Mouse (Mus musculus) liver, embryonic 15.5 days (tissue): ENCODE data around the gene Spata19. TPM values are rescaled to one million over a fixed set of nuclear protein-coding genes. Genes with fewer than 3 reads are reported as not detected.

Source experiments
- ATAC-seq: fragments of 200-750 bp; cut with Nextera tagmentation; 2 replicates; pipeline ENCODE4 v1.8.0; 2017; ENCODE audit warnings: moderate number of reproducible peaks, mild to moderate bottlenecking, moderate library complexity; ENCODE audit not compliant: insufficient read depth
- H3K27ac ChIP-seq: fragments of 300-500 bp; sonication (generic); replicated peaks from 2 replicates; pipeline ENCODE4 v1.5.1; 2015; ENCODE audit warnings: mild to moderate bottlenecking, inconsistent platforms
- H3K27me3 ChIP-seq: fragments of 300-500 bp; sonication (generic); 2 replicates; pipeline ENCODE4 v1.6.1; 2015; ENCODE audit warnings: mild to moderate bottlenecking, inconsistent platforms
- H3K36me3 ChIP-seq: fragments of 300-500 bp; sonication (generic); replicated peaks from 2 replicates; pipeline ENCODE4 v1.6.1; 2015; ENCODE audit warnings: moderate library complexity, mild to moderate bottlenecking, inconsistent platforms
- H3K4me1 ChIP-seq: fragments of 300-500 bp; sonication (generic); replicated peaks from 2 replicates; pipeline ENCODE4 v1.6.1; 2015; ENCODE audit warnings: inconsistent platforms
- H3K4me2 ChIP-seq: fragments of 300-500 bp; sonication (generic); 2 replicates; pipeline ENCODE4 v1.6.1; 2015; ENCODE audit warnings: moderate library complexity, mild to moderate bottlenecking, inconsistent platforms
- H3K4me3 ChIP-seq: fragments of 300-500 bp; sonication (generic); replicated peaks from 2 replicates; pipeline ENCODE4 v1.5.1; 2015; ENCODE audit warnings: mild to moderate bottlenecking, inconsistent platforms
- H3K9ac ChIP-seq: fragments of 300-500 bp; sonication (generic); 2 replicates; pipeline ENCODE4 v1.6.1; 2015; ENCODE audit warnings: moderate library complexity, mild to moderate bottlenecking, inconsistent platforms
- H3K9me3 ChIP-seq: fragments of 300-500 bp; sonication (generic); replicated peaks from 2 replicates; pipeline ENCODE4 v1.6.1; 2016; ENCODE audit warnings: inconsistent platforms
- WGBS: fragments of 180-500 bp; shearing (Covaris S2); methylation state at CpG from one replicate; pipeline ENCODE4 v1.1.7; 2015; ENCODE audit warnings: mixed read lengths; ENCODE audit not compliant: insufficient replicate concordance; 5-methylcytosine and 5-hydroxymethylcytosine counted together
- polyA plus RNA-seq: library from polyadenylated mRNA; unstranded; fragments of >200 nt; fragmentation: Nextera tagmentation; extraction: Ambion mirVana; gene quantifications from 2 replicates; pipeline ENCODE4 v1.2.1, GENCODE M21; 2015

Gene Spata19
- polyA plus RNA-seq, 1 experiment from 2014 or later = not detected

GRCm38 (mm10) chr9:27433301-27433700 lies 36.7 kb downstream of the Spata19 start:
- no peaks in the 10 kb centered on the region for H3K27me3 ChIP-seq
- 55% methylated on average over 7 of the region's 7 CpGs for WGBS

GRCm38 (mm10) chr9:27435936-27436335 lies 39.3 kb downstream of the Spata19 start:
- Histone ChIP-seq H3K27me3 (no peaks in the 10 kb centered on the region), H3K9ac (no peak overlapping the region), H3K9me3 (no peaks in the 10 kb centered on the region), H3K4me2 (no peak overlapping the region), H3K36me3 (no peaks in the 10 kb centered on the region), H3K27ac (no peak overlapping the region), H3K4me1 (no peaks in the 10 kb centered on the region), H3K4me3 (no peak overlapping the region)
- ATAC-seq = no peak
- 50% methylated on average over 9 of the region's 9 CpGs for WGBS

More at GRCm38 (mm10) chr9:27433301-27433700, 36.7 kb downstream of the Spata19 start:
- no peaks in the 10 kb centered on the region for H3K36me3 ChIP-seq
- no peak for ATAC-seq
- no peak overlapping the region for H3K27ac ChIP-seq
- H3K4me1 ChIP-seq = no peaks in the 10 kb centered on the region
- H3K4me3 ChIP-seq = no peak overlapping the region
- H3K9ac ChIP-seq = no peak overlapping the region
- no peak overlapping the region for H3K4me2 ChIP-seq
- H3K9me3 ChIP-seq = no peaks in the 10 kb centered on the region

GRCm38 (mm10) chr9:27437391-27438061 lies 40.9 kb downstream of the Spata19 start:
- Histone ChIP-seq H3K4me1 (no peaks in the 10 kb centered on the region), H3K27ac (no peak overlapping the region), H3K4me2 (no peak overlapping the region), H3K36me3 (no peaks in the 10 kb centered on the region), H3K27me3 (no peaks in the 10 kb centered on the region), H3K9ac (no peak overlapping the region), H3K9me3 (no peaks in the 10 kb centered on the region), H3K4me3 (no peak overlapping the region)
- ATAC-seq = no peak
- 48% methylated on average over 7 of the region's 7 CpGs for WGBS

GRCm38 (mm10) chr9:27449780-27450422 lies 53.3 kb downstream of the Spata19 start:
- Histone ChIP-seq H3K27me3 (no peaks in the 10 kb centered on the region), H3K9me3 (no peaks in the 10 kb centered on the region), H3K9ac (no peak overlapping the region), H3K4me1 (no peaks in the 10 kb centered on the region), H3K36me3 (no peaks in the 10 kb centered on the region), H3K4me3 (no peak overlapping the region), H3K4me2 (no peak overlapping the region), H3K27ac (no peak overlapping the region)
- ATAC-seq = no peak
- WGBS = 54% methylated on average over 9 of the region's 9 CpGs

Other genes starting within 250 kb of the Spata19 start
- gene Jam3, start 241.4 kb upstream of the Spata19 start, polyA plus RNA-seq = 2.9 and 3.4 TPM in 2 replicates
- gene Igsf9b, start 97.6 kb upstream of the Spata19 start, polyA plus RNA-seq = 0.05 and 0.06 TPM in 2 replicates